Mouse (Mus musculus): ENCODE data around the gene Pde9a.
"Not testable (repeated sequence)": the region's sequence is repeated elsewhere in the genome, so short reads cannot be mapped to it uniquely, and the experiment has no call there.

Gene Pde9a

DNA sequence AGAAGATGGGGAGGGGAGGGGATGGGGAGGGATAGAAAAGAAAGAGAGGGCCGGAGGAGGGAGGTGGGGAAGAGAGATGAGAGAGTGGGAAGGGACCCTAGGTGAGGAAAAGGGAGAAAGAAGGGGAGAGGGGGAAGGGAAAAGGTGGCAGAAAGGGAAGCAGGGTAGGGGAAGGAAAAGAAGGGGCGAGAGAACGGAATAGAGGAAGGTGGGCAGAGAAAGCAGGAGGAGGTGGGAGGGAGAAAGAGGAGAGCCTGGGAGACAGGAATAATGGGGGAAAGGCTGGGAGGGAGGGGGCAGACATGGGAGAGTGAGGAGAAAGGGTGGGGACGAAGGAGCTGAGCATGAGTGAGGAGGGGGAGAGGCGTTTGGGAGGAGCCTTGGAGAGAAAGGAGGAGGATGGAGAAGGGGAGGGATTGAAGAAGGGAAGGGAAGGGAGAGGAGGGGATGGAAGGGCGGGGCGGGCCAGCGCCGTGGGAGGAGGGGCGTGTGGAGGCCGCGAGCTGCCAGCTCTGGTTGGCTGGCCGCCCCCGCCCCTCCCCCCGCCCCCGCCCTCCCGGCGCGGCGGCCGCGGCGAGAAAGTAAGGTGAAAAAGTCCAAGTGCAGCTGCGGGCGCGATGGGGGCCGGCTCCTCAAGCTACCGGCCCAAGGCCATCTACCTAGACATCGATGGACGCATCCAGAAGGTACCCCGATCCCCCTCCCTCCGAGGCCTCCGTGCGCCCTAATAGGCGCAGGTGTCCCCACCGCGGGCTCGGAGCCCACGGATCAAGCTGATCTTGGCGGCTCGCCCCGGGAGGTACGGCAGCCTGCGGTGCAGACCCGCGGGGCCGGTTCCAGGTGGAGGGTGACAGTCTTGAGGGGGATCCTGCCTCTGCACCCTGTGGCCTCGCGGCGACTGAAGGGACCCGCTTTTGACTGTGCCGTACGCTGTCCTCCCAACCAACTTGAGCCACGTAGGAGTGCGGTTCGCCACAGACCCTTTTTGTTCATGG is at the start of gene Pde9a:
Gene Pde9a (plus strand): TSS at position 540 of the 995 bp plus-strand sequence.
- DNase-seq (ENCODE audit: extremely low spot score): peak; percentile 90

GRCm38 (mm10) chr17:31339769-31340168 is 46.2 kb upstream of the Pde9a start:
- DNase-seq (ENCODE audit: extremely low spot score): no peak

DNA sequence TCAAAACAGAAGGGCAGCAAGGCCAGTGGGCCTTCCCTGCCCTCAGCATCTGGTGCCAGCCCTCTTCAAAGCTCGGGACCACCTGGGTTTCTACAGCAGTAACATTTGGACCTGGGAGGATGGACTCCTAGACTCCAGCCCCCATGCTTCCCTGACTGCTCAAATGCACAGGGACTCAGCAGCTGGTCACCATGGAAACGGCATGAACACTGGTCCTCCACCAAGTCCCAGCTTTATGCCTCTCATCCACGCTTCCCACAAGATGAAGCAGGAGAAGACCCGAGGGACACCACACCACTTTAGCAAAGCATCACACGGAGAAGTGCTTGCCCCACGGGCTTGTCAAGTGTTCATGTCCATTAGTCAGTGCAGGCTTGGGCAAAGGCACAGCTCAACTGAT is 43.8 kb upstream of the Pde9a start:
- DNase-seq (ENCODE audit: extremely low spot score): no peak

DNA sequence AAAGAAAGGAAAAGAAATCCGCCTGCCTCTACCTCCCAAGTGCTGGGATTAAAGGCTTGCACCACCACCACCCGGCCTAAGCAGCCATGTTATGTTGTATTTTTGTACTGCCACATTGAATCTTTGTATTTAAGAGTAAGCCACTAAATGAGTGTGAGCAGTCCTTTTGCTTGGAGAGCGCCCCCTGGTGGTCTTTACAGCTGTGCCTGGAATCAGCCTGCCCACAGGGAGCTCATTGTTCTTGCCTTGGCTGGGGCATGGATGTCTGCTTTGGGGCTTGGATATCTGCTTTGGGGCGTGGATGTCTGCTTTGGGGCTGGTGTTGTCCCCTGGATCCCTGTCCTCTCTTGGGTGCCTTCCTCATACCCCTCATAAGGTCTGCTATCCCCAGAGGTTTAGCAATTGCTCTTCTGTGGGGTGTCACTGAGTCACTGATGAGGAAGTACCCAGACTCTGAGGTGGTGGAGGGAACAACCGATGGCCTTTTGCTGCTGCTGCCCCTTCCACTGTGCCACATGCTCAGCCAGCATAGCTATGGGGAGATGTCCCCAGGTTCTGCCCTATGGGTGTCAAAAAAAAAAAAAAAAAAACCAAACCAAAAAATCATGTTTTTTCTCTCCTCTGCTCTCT is 41.7 kb upstream of the Pde9a start:
- peak; percentile 63 for DNase-seq (ENCODE audit: extremely low spot score)

DNA sequence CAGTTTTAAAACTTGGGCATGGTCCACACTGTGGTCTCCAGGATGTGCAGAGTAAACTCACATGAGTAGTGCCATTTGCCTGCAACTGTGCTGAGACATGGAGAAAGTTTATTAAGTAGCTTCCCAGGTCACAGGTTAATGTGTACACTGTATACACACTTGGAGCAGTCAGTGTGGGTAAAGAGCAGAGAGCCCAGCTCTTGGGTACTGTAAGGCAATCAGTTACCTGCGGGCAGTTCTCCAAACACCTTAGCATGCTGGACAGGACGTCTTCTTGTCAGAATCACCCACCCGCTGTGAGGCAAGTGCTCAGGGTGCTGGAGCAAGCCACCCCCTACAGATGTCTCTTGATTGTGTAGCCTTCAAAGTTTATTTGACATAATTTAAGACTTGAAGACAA is 41.2 kb upstream of the Pde9a start:
- no peak for DNase-seq (ENCODE audit: extremely low spot score)

- DNase-seq (ENCODE audit: extremely low spot score): no peak
These were observed 37.9 kb upstream of the Pde9a start for GRCm38 (mm10) chr17:31348129-31348528.

- no peak for DNase-seq (ENCODE audit: extremely low spot score)
These were observed 36.6 kb upstream of the Pde9a start for GRCm38 (mm10) chr17:31349388-31349787.

GRCm38 (mm10) chr17:31351984-31352383 is 34.0 kb upstream of the Pde9a start:
- DNase-seq (ENCODE audit: extremely low spot score): no peak

DNA sequence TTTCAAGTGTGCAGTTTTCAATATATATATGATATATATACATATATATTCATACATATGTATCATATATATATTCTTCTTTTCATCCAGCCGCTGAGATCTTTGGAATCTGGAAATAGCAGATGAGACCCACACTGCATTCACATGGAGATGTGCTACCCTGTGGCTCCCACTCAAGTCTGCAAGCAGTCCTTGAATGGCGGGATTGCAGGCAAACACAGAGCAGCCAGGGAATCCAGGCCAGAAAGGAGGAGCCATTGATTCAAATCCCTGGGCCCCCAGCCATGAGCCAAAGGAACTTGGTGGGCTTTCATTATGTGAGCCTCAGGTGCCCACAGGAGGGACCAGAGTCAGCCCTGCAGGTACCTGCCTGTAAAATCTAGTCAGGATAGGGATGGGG is 32.8 kb upstream of the Pde9a start:
- DNase-seq (ENCODE audit: extremely low spot score): no peak

GRCm38 (mm10) chr17:31354684-31355083 is 31.3 kb upstream of the Pde9a start:
- DNase-seq (ENCODE audit: extremely low spot score): not testable (repeated sequence)

- no peak for DNase-seq (ENCODE audit: extremely low spot score)
These were observed 30.1 kb upstream of the Pde9a start for GRCm38 (mm10) chr17:31355792-31356502.

DNA sequence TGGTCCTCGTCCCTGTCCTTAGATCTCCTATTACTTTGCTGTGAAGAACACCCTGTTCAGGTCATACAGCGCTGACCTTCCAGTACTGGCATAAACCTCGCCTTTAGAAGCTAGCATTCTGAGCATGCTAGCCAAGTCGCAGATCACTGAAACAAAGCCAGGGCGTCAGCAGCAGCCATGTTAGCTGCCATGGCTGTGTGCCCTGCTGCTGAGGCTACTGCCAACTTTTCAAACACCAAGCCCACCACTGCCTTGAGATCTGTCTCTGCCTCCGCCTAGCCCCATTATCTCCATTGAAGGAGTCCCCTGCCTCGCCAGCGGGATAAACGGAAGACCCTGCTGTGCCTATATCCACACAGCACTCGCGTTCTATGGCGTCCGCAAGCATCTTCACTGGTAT is 25.4 kb upstream of the Pde9a start:
- DNase-seq (ENCODE audit: extremely low spot score): no peak

DNA sequence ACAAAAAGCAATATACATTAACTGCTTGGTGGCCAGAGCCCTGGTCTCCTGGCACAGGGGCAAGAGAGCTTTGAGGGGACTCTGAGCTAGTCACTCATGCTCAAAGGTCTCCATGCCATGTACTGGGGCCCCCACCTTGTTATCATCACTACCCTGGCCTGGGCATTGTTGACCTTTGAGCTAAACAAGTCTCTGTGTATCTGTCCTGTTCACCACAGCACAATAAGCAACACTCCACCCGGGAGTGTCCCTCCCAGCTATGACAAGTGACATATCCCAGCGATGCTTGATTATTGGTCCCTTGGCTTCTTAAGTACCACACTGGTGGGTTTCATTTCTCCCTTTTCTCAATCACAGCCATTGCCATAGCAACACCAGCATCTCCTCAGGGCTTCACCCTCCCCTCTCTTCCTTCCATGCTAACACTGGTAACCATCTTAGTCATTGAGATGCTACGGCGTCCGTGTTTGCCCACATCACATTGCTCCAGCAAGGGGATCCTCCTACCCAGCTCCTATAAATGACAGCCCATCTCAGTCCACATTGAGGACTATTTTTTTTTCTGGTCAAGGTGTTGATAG is 20.3 kb upstream of the Pde9a start:
- no peak for DNase-seq (ENCODE audit: extremely low spot score)

- no peak for DNase-seq (ENCODE audit: extremely low spot score)
These were observed 15.8 kb upstream of the Pde9a start for GRCm38 (mm10) chr17:31370221-31370620.

DNA sequence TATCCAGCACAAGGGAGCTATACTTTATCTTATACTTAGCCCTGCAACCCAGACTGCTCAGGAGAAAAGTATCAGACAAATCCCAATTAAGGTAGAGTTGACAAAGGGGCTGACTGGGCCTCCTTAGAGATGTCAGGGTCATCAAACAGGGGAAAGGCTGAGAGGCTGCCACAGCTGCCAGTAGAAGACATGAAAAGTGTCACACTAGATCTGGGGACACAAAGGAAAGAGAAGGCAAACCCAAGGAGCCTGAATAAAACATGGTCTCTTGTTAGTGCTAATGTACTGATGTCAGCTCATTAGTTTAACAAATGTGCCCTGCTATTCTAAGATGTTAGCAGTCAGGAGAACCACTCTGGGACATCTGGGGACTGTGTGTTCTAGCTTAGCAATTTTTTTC is 15.1 kb upstream of the Pde9a start:
- DNase-seq (ENCODE audit: extremely low spot score): no peak

- peak; percentile 66 for DNase-seq (ENCODE audit: extremely low spot score)
These were observed 8.0 kb upstream of the Pde9a start for GRCm38 (mm10) chr17:31377961-31378360.

- DNase-seq (ENCODE audit: extremely low spot score): no peak
These were observed 7.6 kb upstream of the Pde9a start for GRCm38 (mm10) chr17:31378361-31378761.

GRCm38 (mm10) chr17:31379086-31379485 is 6.9 kb upstream of the Pde9a start:
- DNase-seq (ENCODE audit: extremely low spot score): no peak

DNA sequence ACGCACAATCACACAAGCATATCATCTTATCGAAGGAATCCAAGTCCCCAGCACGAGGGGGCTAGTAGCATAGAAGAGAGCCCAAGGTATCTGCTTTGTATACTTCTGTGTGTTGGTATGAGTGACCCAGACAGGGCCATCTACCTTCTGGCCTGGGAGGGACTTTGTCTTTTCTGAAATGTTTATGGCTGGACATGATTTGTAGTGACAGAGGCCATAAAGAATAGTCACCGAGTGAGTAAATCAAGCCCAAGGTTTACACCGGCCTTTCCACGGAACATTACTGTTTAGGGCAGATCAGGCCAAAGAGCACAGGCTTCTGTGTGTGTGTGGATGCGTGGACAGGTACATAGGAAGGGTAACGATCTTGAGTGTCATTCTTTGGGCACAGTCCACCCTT is 6.1 kb upstream of the Pde9a start:
- no peak for DNase-seq (ENCODE audit: extremely low spot score)

- DNase-seq (ENCODE audit: extremely low spot score): no peak
These were observed 2.7 kb upstream of the Pde9a start for GRCm38 (mm10) chr17:31383320-31383719.

DNA sequence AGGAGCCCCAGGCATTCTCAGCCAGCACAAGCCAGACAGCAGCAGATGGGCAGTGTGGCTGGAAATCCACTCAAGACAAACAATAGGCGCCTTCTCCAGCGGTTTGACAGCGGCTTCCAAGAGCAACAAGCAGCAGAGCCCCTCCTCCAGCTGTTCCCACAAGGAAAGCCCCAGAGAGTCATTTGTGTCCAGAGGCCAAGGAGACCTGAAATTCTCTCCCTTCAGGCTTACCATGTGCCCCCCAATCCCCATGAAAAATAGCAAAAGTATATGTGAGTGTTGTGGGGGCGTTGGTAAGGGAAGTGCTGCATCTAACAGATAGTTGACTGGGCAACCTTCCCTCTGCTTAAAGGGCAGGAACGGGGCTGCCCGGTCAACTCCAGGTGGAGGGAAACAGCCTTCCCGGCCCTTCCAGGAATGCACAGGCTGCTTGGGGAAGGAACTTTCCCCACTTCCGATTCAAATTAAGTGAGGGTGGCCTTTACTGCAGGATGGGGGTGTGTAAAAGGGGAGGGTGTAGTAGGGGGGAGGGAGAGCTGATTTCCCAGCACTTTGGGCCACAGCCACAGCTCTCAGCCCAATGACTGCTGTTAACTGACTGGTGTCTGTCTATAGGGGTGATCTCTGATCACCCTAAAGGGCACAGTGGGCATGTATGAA is 912 bp upstream of the Pde9a start:
- DNase-seq (ENCODE audit: extremely low spot score): peak; percentile 49

All from embryo, embryonic 9.5 days (tissue).